Mouse (Mus musculus) CD4-positive, CD25-positive, alpha-beta regulatory T cell, adult 4 months (primary cell): ENCODE data around the gene St8sia1. TPM values are rescaled to one million over a fixed set of nuclear protein-coding genes. Genes with fewer than 3 reads are reported as not detected.

Experiments used
- ATAC-seq: one replicate; pipeline ENCODE4 v1.8.0; 2017
- polyA plus RNA-seq, 2 experiments: library from polyadenylated mRNA; unstranded; fragments of 100-300 nt; shearing (Covaris generic); gene quantifications; one replicate each; pipeline ENCODE4 v1.2.1; 2017

St8sia1 gene
- polyA plus RNA-seq, 2 experiments from 2014 or later = 11.2 to 12.4 TPM

DNA sequence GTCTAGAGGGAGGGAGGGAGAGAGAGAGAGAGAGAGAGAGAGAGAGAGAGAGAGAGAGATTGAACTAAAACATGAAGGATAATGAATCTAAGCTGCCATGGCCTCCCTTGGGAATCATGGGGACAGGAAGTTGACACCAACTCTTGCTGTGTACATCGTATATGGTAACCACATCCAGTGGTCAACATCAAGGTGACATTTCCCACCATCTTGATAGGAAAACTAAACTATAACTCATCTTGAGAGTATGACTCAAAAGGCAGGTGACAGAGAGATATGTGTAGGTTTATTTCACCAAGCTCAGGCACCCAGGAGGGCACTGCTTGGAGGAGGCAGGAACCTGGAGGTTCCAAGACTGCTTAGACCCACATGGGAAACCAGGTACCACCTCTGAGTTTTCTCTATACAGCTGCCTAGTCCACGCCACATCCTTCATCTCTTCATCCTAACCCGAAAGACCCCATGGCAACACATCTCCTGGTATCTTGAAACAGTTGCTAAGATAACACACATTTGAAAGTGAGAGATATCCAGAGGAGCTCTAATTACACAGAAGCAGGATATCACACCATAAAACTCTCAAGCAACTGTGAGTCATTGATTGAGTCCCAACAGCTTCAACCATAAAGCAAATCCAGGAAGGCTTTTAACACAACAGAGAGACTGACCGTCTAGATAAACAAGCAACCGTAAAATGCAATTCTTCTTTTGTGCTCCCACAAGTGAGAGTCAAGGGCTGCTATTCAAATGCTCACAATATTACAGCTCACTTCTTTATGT lies 141.1 kb downstream of the St8sia1 start:
- ATAC-seq = peak; percentile 53

DNA sequence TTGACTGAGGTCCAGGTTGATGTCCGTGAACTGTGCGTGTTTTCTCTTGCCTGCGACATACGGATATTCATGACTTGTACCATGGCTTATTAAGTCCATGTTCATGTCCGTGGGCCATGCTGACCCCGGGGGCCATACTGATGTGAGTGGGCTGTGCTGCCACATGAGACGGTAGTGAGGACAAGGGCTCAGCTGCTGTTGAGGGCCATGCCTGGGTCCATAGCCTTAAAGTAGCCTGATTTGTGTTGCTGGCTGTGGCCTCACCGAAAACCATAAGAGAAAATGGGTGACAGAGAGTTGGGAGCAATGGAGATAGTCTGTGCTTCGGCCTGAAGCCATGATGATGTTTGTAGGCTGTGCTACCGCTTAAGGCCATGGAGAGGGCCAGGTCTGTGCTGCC lies 145.9 kb downstream of the St8sia1 start:
- no peak for ATAC-seq

DNA sequence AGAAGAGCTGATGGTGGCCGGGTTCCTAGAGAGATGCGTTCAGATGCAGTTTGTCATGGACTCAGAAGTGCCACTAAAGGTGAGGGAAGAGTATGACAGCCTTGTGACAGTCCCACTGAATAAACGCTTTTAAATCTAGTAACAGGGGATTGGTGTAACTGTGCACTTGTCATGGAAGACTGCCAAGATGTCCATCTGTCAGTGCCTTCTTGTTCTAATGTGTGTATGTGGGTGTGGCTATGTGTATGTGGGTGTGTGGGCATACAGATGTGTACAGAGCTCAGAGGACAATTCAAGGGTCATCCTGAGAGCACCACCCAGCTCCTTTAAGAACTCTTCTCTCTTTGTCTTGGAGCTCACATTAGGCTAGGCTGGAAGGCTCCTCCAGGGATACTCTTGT lies 148.7 kb downstream of the St8sia1 start:
- no peak for ATAC-seq

DNA sequence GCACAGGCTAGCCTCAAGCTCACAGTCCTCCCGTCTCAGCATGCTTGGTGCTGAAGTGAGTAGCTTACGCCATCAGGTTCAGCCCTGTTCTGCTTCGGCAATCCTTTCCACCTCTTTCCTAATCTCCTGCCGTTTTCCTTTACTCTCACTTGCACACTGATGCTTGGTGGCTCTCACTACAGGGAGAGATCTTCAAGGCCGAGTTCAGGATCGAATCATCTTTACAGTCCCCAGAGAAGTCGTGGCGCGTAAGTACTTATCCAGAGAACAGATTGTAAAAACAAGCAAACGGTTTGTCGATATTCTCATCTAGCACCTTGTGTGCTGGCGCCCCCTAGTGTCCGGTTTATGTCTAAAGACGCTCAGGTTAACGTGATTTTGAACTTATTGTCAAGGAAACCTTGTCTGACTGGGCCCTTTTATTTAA lies 149.7 kb downstream of the St8sia1 start:
- peak; percentile 86 for ATAC-seq

DNA sequence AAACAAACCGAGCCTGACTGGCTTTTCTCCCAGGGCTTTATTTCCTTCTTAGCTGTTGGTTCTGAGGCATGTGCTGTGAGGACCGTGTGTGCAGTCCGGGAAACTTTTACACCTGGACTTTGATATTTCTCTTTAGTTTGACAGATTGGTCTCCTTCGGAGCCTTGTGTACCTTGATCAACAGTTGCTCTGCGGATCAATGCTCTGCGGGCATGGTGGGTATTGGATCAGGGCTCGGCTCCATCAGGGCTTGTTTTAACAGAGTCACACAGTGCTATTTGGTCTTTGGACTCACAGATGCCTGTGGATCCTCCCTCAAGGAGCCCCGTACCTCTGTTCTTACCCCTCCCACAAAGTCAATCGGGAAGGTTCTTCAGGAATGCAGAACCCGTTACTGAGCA lies 150.2 kb downstream of the St8sia1 start:
- no peak for ATAC-seq

DNA sequence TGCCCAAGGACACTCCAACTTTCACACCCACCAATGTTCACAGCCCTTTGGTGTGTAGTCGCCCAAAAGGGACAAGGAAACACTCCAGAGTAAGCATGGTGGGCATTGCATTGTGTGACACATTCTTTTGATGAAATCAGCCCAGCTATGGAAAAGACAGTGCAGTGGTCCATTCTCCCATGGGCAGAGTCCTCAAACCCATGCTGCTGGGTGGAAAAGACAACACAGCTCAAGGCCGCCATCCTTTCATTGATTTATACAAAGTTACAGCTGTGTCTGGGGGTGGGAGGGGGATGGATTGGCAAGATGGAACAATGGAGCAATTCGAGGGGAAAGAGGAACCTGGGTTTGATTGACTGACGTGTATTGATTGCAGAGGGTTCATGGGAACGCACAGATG lies 151.3 kb downstream of the St8sia1 start:
- ATAC-seq = no peak

DNA sequence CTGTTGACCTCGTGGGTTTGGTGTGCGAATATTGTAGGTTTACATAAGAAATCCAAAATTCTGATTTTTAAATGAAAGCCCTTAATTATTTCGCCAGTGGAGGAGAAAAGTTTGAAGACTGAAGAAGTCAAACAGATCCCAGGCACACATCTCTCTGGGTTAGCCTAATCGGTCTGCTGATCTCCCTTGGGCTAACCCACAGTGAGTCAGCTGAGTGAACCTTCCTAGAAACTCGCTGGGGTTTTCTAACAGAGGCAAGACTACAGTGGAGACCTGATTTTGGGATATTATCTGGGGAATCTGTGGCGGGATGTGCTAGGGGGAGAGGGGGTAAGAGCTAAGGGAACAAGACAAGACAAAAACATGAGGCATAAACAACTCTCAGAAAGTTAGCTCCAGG lies 154.0 kb downstream of the St8sia1 start:
- ATAC-seq = no peak

DNA sequence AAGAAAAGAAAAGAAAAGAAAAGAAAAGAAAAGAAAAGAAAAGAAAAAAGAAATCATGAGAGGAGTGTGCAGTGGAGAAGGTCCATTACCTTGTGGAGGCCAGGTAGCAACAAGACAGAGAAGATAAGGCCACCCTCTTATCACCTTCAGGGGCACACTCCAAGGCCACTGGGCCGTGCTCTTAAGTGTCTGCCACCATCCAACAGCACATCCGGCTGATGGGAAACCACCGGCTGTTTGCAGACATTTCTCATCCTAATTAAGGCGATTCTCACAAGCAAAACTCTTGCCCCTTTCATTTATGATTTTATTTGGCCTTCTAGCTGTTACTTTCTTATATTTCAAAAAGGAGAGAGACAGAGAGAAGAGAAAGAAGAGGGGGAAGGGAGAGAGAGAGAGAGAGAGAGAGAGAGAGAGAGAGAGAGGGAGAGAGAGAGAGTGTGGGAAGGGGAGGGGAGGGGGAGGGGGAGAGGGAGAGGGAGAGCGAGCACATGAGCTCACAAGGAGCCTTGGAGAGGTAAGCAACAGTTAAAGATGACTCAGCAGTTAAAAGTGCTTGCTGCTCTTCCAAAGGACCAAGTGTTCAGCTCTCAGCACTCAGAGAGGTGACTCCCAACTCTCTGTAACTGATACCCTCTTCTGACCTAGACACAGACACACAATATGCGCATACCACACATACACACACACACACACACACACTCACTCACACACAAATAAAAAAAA lies 154.7 kb downstream of the St8sia1 start:
- ATAC-seq = peak; percentile 86

DNA sequence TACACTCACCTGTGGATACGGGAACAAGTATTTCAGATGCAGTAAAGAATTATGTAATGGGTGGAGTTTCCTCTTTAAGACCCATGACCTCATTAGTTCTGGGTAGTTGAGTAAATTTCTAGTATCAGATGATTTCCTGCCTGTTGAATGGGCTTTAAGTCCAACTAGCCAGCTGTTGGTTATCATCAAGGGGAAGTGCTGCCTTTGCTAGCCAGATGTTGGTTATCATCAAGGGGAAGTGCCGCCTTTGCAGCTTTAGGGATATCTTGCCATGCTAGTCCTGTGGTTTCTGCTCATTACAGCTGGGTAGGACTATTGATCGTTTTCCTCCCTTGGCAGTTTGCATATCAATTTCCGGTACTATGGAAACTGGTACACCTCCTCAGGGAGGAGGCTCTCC lies 157.9 kb downstream of the St8sia1 start:
- ATAC-seq = no peak

DNA sequence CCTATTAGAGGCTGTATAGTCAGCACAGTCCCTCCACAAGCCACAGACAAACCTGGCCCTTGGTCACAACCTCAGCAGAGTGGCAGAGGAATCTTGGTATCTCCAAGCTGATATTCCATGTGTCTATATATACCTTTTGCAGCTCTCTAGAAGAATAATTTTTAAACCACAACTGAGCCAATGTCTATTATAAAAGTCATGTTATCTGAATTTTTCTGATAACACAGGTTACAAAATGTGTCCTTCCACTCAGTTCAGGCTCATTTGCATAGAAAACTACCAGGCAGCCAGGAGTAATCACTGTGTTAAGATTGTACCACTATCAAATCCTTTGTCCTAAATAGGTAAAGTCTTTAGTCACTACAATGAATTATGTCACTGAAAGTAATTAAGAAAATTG lies 159.8 kb downstream of the St8sia1 start, which contains the start of gene Sult6b2:
Gene Sult6b2 (minus strand): TSS at position 101 of the 400 bp plus-strand sequence.
- ATAC-seq = no peak

DNA sequence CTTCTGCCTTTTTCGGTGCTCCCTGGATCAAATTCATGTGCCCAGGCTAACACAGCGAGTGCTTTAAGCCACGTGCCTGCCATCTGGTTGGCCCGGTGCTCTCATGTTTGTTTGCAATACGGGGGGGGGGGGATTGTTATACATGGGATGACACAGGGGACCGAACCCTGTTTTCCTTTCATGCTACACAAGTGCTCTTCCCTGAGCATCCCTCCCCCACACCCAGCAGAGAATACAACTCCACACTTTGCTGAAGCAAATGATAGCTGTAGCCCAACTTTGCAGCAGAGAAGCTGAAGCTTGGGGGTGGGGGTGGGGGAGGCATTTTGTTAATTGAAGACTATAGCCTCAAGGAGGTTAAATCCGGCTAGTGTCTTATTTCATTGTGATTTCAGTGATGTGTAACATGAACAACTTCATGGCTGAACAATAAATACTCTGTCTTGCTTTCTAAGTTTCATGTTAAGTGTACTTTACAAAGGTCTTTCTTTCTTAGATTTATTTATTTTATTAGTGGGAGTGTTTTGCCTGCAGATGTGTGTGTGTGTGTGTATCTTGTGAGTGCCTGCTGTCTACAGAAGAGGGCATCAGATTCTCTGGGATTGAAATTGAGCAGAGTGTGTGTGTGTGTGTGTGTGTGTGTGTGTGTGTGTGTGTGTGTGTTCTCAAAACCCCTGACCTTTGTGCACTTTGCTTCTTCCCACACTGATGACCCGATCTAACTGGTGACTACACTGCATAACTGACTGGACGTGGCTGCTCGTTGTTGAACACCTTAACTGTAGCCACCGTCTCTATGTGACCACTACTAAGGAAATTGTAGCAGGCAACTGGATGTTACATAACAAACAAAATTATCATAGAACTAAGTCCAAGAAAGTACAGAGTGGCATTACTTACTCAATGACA lies 161.4 kb downstream of the St8sia1 start:
- no peak for ATAC-seq

DNA sequence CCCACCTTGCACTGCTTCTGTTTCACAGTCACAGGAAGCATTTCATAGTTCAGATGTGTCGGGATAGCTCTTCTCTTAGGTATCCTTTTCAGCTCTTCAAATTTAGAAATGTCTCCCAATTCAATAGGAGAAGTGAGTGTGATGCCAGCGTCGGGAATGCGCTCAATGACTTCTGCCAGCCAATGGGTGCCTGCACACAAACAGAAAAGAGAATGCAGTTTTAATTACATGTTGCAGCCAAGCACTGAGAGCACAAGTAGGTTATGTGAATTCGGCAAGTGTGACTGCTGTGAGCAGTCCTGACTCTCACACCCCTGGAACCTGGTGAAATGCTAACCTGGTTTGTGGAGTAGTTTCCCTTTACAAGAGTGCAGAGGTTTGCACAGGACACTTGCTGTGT lies 162.6 kb downstream of the St8sia1 start:
- ATAC-seq = no peak

DNA sequence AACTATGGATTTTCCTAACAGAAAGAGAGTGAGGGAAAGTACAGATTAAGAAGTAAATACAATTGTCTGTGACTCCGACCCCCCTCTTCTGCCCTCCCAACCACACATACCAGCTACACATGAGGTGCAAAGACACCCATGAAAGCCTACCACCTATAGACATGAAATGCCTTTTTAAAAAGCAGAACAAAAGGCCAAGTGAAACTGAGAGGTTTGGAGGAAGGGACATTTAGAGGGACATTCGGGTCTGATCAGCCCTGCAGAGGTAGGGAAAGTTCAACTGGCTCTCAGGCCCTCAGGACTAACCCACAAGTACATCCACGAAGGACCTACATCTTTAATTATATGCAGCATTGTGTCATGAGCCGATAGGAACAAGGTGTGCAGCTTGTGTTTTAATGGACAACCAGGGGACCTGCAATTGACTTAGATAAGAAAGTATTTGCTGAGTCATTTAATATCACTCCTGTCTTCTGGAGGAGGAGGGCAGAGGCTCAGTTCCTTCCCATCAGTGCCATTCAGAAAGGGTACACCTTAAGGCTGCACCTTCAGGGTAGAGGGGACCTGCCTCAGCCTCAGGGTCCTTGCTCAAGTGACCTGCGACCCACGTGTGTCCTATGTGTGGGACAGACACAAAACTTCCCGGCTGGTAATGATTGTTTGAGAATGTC lies 164.4 kb downstream of the St8sia1 start:
- no peak for ATAC-seq

DNA sequence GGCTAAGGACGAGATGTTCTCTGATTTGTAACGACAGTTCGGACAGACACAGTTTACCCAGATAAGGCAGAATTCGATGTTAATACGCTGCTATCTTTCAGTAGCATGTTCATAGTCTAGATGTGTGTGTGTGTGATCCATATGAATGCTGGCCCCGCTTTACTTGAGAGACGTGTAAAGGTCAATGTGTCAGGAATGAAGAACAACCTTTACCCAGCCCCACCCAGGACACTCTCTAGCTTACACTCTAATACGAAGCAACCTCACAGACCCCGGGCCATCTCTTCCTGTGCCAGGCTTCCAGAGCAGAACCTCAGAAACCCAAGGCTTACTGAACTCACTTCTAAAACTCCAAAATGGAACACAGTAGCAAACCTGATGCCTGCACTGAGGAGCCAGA lies 165.4 kb downstream of the St8sia1 start:
- no peak for ATAC-seq

DNA sequence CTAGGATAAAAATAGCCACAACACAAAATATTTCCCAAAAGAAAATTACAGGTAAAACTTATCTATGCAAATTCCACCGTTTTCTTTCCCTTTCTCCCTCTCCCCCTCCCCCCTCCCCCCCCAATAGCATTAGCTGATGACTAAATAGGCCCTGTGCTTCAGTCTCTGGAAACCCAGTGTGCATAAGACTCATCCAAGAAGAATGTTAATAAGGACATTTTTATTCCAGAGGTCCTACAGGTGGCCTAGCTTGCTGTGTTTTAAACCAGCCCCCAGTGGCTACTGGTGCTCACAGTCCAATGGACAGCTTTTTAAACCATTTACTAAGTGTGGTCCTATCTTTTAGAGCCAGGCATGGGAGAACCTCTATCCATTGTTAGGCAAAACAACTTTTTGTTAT lies 166.3 kb downstream of the St8sia1 start:
- ATAC-seq = no peak

DNA sequence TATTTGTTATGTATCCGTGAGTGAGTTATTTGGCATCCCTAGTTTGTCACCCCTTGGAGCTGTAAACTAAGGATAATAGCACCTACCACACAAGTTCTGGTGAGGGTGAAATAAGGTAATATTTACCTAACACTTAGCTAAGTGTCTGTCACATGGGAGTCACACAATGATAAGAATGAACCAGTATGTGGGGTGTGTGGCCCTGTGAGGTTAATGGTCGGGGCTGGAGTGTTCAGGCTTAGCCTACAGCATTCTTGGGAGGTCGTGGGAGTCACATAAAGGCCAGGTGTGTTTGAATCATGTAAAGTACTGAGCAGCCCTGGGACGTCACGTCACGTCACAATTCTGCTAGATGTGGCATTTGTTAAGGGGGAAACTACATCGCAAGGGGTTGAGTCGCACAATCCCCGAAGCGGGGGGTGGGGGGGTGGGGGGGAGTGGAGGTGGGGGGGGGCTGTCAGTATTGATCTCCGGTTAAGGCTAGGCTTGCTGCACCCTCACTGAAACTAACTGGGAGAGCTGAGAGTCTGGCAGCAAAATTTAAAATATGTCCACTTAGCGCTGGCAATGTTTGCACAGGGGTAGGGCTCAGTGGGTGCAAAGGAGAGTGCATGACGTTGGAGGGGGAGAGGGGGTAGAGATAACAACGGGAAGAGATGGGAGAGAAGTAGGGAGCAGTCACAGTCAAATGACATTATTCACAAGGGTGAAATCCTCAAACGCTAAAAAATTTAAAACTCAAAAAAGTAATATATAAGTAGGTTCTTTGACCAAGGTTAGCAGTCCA lies 168.4 kb downstream of the St8sia1 start:
- ATAC-seq = no peak

DNA sequence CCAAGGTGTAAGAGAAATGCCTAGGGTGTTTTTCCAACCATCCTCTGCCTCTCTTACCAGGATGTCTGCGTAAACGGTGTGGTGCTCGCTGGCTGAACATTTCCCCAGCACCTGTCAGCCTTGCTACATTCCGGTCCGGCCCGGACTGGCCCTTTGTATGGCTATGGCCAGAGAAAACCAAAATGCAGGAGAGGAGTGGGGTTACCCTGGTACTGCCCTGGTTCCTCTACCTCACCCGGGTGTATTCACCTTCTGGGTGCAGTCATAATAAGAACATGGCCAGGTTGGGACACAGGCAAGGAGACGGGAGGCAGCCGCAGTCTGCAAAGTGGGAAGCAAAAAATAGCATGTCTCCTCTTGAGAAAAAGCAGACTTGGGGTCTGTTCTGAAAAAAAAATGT lies 169.2 kb downstream of the St8sia1 start:
- ATAC-seq = no peak

DNA sequence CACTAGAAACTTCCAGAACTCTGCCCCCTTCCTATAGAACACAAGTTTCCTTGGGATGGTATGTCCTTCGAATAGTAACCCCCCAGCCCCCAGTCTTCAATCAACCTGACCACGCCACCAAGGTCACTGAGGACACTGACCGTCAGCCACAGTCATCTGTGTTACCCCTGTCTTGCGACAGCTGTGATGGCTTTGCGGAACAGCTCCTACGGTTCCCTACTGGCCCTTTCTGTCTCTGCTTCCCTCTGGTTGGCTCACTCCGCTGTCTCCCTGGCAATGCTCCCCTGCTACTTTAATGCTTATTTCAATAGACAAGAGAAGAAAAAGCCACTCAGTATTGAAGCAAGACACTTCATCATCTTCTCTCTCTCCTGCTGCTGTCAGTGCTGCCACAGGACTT lies 170.8 kb downstream of the St8sia1 start:
- no peak for ATAC-seq

DNA sequence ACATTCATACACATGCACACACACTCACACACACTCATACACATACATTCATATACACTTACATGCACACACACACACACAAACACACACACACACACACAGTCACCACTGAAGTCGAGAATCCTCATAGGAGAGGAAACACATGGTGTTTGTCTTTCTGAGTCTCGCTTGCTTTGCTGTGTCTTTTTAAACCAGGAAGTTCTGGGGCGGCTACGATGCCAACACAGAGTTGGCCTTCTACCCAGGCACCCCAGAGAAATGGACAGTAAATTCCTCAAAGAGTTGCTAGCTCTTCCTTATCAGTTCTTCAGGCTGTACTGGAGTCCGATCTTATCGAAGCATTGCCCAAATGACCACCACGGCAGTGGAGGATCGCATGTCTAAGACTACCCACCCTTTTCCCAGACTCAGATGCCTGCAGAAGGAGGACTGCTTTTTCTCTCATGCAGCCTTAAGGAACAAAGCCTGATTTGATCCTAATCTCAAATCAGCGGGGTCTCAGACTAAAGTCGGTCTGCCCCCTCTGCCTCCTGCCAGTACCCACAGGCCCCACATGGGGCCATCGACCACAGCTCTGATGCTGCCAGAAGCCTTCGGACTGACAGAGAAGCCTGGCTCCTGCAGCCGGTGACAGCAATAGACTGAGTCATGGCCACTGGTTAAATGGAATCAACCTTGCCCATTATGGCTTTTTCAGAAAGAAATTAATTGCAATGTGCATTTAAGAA lies 171.8 kb downstream of the St8sia1 start:
- no peak for ATAC-seq

DNA sequence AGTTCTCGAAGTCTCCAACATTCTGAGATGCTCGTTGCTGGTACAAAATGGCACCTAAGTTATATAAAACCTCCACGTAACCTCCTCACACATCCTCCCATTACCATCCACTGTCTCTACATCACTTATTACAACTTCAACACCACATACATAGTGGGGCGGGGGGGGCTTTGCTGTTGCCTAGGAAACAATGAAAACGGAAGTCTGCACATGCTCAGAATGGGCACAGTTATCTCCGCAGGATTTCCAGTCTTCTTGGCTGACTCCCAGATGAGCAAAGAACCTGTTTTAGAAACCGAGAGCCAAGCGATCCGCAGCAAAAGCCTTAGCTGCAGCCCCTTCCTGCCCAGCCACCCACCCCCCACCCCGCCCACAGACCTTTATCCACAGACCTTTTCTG lies 174.5 kb downstream of the St8sia1 start:
- no peak for ATAC-seq
